Mouse (Mus musculus) c-Kit-negative CD71-positive TER-119-positive erythroid progenitor cells, embryonic 14.5 days (primary cell): Measurements from ENCODE around the gene Ift43.

Experiments used
- DNase-seq: peaks from one replicate; pipeline ENCODE4 v3.0.0-alpha.2; 2013; ENCODE audit warnings: low read depth, low spot score

The Ift43 gene

GRCm38 (mm10) chr12:86078553-86079201 is 3.7 kb upstream of the Ift43 start, which contains the start of gene Tgfb3:
Gene Tgfb3, minus strand, starts transcription at chr12:86079041.
- DNase-seq = no peak

- no peak for DNase-seq
Measured at GRCm38 (mm10) chr12:86079202-86079667, 3.1 kb upstream of the Ift43 start.

GRCm38 (mm10) chr12:86085873-86086272 is 3.5 kb downstream of the Ift43 start:
- DNase-seq = no peak

GRCm38 (mm10) chr12:86086550-86086949 is 4.2 kb downstream of the Ift43 start:
- no peak for DNase-seq

GRCm38 (mm10) chr12:86088042-86088441 is 5.7 kb downstream of the Ift43 start:
- no peak for DNase-seq

GRCm38 (mm10) chr12:86090764-86091163 is 8.4 kb downstream of the Ift43 start:
- no peak for DNase-seq

- DNase-seq = no peak
Measured at GRCm38 (mm10) chr12:86091601-86092132, 9.3 kb downstream of the Ift43 start.

GRCm38 (mm10) chr12:86094075-86094474 is 11.7 kb downstream of the Ift43 start:
- DNase-seq = no peak

GRCm38 (mm10) chr12:86095806-86096205 is 13.5 kb downstream of the Ift43 start:
- DNase-seq = no peak

GRCm38 (mm10) chr12:86097781-86098180 is 15.4 kb downstream of the Ift43 start:
- no peak for DNase-seq

GRCm38 (mm10) chr12:86100711-86101110 is 18.4 kb downstream of the Ift43 start:
- no peak for DNase-seq

- DNase-seq = no peak
Measured at GRCm38 (mm10) chr12:86102686-86103085, 20.3 kb downstream of the Ift43 start.

GRCm38 (mm10) chr12:86103391-86103790 is 21.1 kb downstream of the Ift43 start:
- no peak for DNase-seq

GRCm38 (mm10) chr12:86103852-86104251 is 21.5 kb downstream of the Ift43 start:
- no peak for DNase-seq

- no peak for DNase-seq
Measured at GRCm38 (mm10) chr12:86104297-86104696, 22.0 kb downstream of the Ift43 start.

- DNase-seq = no peak
Measured at GRCm38 (mm10) chr12:86105546-86105945, 23.2 kb downstream of the Ift43 start.

- no peak for DNase-seq
Measured at GRCm38 (mm10) chr12:86106086-86106485, 23.7 kb downstream of the Ift43 start.

GRCm38 (mm10) chr12:86107645-86108044 is 25.3 kb downstream of the Ift43 start:
- DNase-seq = no peak

GRCm38 (mm10) chr12:86109531-86109930 is 27.2 kb downstream of the Ift43 start:
- no peak for DNase-seq

GRCm38 (mm10) chr12:86110637-86111036 is 28.3 kb downstream of the Ift43 start:
- no peak for DNase-seq

- no peak for DNase-seq
Measured at GRCm38 (mm10) chr12:86116295-86116835, 34.0 kb downstream of the Ift43 start.

- DNase-seq = no peak
Measured at GRCm38 (mm10) chr12:86124016-86124415, 41.7 kb downstream of the Ift43 start.

GRCm38 (mm10) chr12:86128122-86128521 is 45.8 kb downstream of the Ift43 start:
- DNase-seq = no peak
